Mouse (Mus musculus): Measurements from ENCODE around the gene Fam241b. TPM values are rescaled to one million over a fixed set of nuclear protein-coding genes. Genes with fewer than 3 reads are reported as not detected.

Fam241b gene
- polyA plus RNA-seq (2016; fragmentation: Nextera tagmentation; extraction: Ambion mirVana): 19.3 and 23.4 TPM in 2 replicates

DNA sequence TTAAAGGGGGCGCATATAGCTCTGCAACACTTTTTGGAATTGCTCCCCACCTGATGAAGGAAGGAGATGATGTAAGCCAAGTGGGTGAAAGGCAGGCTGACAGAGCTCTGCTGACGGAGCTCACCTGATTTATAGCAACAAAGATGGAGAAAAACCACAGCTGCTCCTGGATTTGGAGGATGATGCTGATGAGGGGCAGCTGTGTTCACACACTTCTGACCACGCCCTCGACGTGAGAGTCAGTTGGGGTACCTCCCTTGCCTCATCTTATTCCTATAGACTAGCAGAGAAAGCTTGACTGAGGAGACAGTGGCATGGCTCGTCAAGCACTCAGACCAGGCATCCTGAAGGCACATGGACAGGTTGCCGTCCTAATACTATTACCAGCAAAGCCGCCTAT, at the start of gene Fam241b:
Gene Fam241b (minus strand): TSS at position 101 of the 400 bp plus-strand sequence.
- Histone ChIP-seq H3K4me1 (peaks cover 20% of the 10 kb centered on the region), H3K9me3 (replicated peaks) (no peaks in the 10 kb centered on the region), H3K4me3 (no peak within 1 kb of the TSS), H3K36me3 (no peaks in the 10 kb centered on the region), H3K27ac (replicated peaks) (no peak within 1 kb of the TSS), H3K27me3 (ENCODE audit: low read depth, poor library complexity, severe bottlenecking) (peaks cover 53% of the 10 kb centered on the region)
- 73% methylated on average over 8 of the region's 8 CpGs for WGBS
- DNase-seq (ENCODE audit: low spot score): no peak

DNA sequence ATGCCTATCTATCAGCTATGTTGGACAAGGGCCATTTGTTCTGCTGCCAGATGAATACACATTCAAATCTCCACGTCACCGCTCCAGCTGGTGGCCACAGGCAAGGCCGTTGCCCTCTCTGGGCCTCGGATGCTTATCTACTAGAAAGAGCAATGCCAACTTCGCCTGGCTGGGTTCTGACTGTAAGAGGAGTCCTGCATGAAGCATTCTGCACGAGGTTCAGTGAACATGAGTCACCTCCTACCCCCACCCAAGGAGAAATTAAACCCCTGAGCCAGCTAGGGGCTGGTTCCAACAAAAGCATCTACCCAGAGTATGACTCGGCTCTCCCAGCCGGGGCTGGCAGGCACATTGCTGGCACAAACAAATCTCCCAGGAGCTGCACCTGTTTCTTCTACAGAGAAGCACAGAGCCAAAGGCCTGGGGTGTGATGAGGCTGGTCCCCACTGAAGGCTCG, 49.0 kb upstream of the Fam241b start:
- 81% methylated on average over 9 of the region's 9 CpGs for WGBS
- Histone ChIP-seq H3K36me3 (no peaks in the 10 kb centered on the region), H3K27me3 (ENCODE audit: low read depth, poor library complexity, severe bottlenecking) (no peaks in the 10 kb centered on the region), H3K9me3 (replicated peaks) (no peaks in the 10 kb centered on the region), H3K4me1 (peaks cover 8% of the 10 kb centered on the region; the same call in 1 of the 2 replicates), H3K4me3 (no peak overlapping the region), H3K27ac (replicated peaks) (no peak overlapping the region)
- DNase-seq (ENCODE audit: low spot score): no peak

DNA sequence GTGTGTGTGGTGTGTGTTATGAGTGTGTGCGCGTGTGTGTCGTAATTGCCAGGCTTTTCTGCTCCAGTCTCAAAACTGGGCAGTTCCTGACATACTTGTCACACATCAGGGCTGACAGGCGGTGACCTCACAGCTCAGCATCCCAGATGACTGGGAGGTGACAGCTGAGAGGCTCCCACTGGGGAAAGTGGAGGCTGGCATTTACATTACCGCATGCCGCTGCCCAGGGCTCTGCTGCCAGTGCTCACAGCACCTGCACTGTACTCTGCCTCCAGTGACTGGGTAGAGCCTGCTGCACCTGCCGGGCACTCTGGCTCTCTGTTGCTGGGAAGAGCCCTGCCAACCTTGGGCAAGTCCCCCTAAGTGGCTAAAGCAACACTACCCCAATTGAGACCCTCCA, 47.1 kb upstream of the Fam241b start:
- Histone ChIP-seq H3K9me3 (replicated peaks) (no peaks in the 10 kb centered on the region), H3K27me3 (ENCODE audit: low read depth, poor library complexity, severe bottlenecking) (no peaks in the 10 kb centered on the region), H3K4me3 (no peak overlapping the region), H3K36me3 (no peaks in the 10 kb centered on the region), H3K27ac (replicated peaks) (0 out of 2 replicates have a peak overlapping the region, but pooled peaks have one; percentile 1), H3K4me1 (peaks cover 8% of the 10 kb centered on the region; the same call in 1 of the 2 replicates)
- WGBS: 90% methylated on average over 7 of the region's 7 CpGs
- no peak for DNase-seq (ENCODE audit: low spot score)

DNA sequence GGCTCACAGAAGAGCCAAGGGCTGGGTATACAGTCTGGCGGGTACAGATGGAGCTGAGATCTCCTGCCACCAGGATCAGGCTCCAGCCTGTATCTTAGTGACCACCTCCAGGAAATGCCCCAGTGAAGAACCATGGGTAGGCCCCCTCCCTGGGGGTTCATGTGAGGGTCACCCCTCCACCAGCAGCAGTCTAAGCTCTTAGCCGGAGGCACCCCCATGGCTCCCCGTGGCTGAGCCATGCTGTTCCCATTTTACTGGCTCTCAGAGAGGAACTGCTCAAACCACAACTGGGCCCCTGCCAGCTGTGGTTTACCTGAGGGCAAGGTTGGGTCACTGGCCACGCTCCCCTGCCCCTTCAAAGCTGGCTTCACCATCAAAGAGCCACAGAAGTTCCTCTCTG, 46.2 kb upstream of the Fam241b start:
- WGBS: 76% methylated on average over 4 of the region's 4 CpGs
- H3K4me3 ChIP-seq: no peak overlapping the region
- H3K36me3 ChIP-seq: no peaks in the 10 kb centered on the region
- no peaks in the 10 kb centered on the region for H3K27me3 ChIP-seq (ENCODE audit: low read depth, poor library complexity, severe bottlenecking)
- H3K9me3 ChIP-seq (replicated peaks): no peaks in the 10 kb centered on the region
- H3K4me1 ChIP-seq: peaks cover under 1% of the 10 kb centered on the region; the same call in 1 of the 2 replicates
- peak overlapping the region; percentile 2; the same call in 1 of the 2 replicates for H3K27ac ChIP-seq (replicated peaks)
- DNase-seq (ENCODE audit: low spot score): no peak

DNA sequence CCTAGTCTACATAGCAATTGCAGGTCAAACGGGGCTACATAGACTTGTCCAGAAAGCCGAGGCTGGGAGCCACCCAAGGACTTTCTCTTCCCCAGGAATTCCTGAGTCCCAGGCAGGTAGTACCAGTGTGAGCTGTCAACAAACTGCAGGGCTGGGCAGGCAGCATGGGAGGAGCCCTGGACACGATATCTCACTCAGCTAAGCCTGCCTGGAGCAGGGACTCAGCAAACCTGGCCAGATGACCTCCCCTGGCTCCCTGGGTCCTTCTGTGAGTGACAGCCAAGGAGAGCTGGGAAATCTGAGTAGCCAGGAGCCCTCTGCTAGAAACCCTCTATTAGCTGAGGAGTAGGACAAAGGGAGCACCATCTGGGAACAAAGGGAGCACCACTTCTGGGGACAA, 45.6 kb upstream of the Fam241b start:
- H3K4me1 ChIP-seq: no peaks in the 10 kb centered on the region
- no peaks in the 10 kb centered on the region for H3K9me3 ChIP-seq (replicated peaks)
- no peak for DNase-seq (ENCODE audit: low spot score)
- WGBS: 75% methylated on average over 3 of the region's 3 CpGs
- H3K36me3 ChIP-seq: no peaks in the 10 kb centered on the region
- no peak overlapping the region for H3K4me3 ChIP-seq
- no peak overlapping the region for H3K27ac ChIP-seq (replicated peaks)
- peaks cover under 1% of the 10 kb centered on the region; the same call in 1 of the 2 replicates for H3K27me3 ChIP-seq (ENCODE audit: low read depth, poor library complexity, severe bottlenecking)

DNA sequence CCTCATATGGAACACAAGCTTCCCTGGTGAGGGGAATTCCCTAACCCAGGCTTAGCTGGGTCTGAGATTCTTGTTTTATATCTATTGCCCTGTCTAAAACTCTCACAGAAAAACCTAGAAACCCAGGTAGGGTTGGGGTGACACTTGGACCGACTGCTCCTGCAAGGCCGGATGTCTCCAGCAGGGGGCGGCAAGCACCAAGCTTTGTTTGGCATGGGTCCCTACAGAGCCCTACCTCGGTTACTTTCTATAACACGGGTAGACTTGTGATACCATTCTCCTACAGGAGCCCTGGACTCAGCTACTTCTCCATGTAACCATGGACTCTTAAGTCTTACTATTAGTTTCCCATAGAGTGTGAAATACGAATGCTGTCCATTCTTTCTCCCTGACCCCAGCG, 43.2 kb upstream of the Fam241b start:
- 27% methylated on average over 7 of the region's 7 CpGs for WGBS
- H3K27me3 ChIP-seq (ENCODE audit: low read depth, poor library complexity, severe bottlenecking): peaks cover 21% of the 10 kb centered on the region
- no peaks in the 10 kb centered on the region for H3K9me3 ChIP-seq (replicated peaks)
- H3K4me3 ChIP-seq: no peak overlapping the region
- no peaks in the 10 kb centered on the region for H3K36me3 ChIP-seq
- H3K27ac ChIP-seq (replicated peaks): no peak overlapping the region
- H3K4me1 ChIP-seq: no peaks in the 10 kb centered on the region
- DNase-seq (ENCODE audit: low spot score): peak; percentile 78

DNA sequence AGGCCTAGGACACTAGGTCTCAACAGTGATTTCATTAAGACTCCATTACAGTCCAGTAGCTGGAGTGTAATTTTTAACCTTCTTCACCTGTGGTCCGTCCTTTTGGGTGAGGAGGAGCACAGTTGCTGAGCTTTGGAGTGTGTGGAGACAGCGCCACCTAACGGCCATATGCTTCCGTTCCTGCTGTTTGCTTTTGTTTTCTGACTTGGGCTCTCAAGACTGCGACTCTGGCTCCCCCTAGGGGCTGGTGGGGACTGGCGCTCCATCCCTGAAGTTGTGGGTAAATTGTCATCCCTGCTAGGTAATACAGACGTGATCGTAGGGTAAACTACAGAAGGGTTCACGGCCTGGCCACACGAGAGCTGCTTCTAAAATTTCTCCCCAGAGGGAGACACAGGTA, 39.3 kb upstream of the Fam241b start:
- H3K27me3 ChIP-seq (ENCODE audit: low read depth, poor library complexity, severe bottlenecking): peaks cover 45% of the 10 kb centered on the region
- WGBS: 4% methylated on average over 10 of the region's 10 CpGs

DNA sequence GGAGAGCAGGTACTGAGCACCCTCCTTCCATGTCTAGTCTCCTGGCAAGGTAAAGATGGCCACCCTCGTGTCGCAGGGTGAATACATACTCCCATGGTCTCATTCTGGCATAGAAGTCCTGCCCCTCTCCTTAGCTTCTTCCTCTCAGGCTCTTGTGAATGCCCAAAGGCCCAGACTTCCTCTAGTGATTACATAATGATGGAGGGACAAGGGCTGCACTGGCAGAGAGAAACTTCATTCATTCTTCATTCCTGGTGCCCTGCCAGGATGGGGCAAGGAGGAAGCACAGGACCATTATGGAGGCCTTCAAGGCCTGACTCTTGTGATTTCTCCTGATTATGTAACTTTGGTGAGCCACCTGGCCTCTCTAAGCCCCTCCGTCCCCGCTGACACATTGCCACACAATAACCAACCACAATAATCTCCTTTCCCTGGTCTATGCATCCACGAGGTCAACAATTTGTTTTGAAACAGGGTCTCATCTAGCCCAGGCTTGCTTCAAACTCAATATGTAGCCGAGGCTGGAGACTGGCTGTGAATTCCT, 38.8 kb upstream of the Fam241b start:
- Histone ChIP-seq H3K4me1 (peaks cover 5% of the 10 kb centered on the region), H3K4me3 (no peak overlapping the region), H3K27ac (replicated peaks) (no peak overlapping the region), H3K9me3 (replicated peaks) (0 out of 2 replicates have a peak, but pooled peaks cover 6% of the 10 kb centered on the region), H3K36me3 (no peaks in the 10 kb centered on the region), H3K27me3 (ENCODE audit: low read depth, poor library complexity, severe bottlenecking) (peaks cover 49% of the 10 kb centered on the region)
- 66% methylated on average over 6 of the region's 6 CpGs for WGBS
- DNase-seq (ENCODE audit: low spot score): no peak

More for the DNA sequence above, 39.3 kb upstream of the Fam241b start:
- Histone ChIP-seq H3K36me3 (no peaks in the 10 kb centered on the region), H3K4me1 (peaks cover 5% of the 10 kb centered on the region), H3K9me3 (replicated peaks) (0 out of 2 replicates have a peak, but pooled peaks cover 5% of the 10 kb centered on the region), H3K4me3 (no peak overlapping the region), H3K27ac (replicated peaks) (no peak overlapping the region)
- peak; percentile 93 for DNase-seq (ENCODE audit: low spot score)

DNA sequence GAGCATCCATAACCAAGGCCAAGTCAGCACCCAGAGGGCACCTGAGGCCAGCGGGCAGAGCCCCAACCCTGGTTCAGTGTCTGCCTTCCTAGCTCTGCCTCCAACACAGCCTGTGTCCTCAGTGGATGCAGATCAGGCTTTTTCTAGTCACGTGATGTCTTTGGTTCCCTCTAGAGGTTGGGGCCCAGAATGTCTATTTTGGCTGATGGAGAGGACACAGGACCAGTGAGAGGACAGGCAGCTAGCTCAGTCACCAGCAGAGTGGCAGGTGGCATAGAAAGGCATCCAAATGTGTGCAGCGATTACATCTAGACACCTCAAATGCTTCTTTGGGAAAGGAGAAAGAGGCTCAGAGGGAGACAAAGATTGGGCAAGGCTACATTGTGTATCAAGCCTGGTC, 38.0 kb upstream of the Fam241b start:
- no peak for DNase-seq (ENCODE audit: low spot score)
- peaks cover 57% of the 10 kb centered on the region for H3K27me3 ChIP-seq (ENCODE audit: low read depth, poor library complexity, severe bottlenecking)
- no peak overlapping the region for H3K4me3 ChIP-seq
- peaks cover 6% of the 10 kb centered on the region; the same call in 1 of the 2 replicates for H3K9me3 ChIP-seq (replicated peaks)
- WGBS: 38% methylated on average over 3 of the region's 3 CpGs
- H3K4me1 ChIP-seq: peaks cover 5% of the 10 kb centered on the region
- no peak overlapping the region for H3K27ac ChIP-seq (replicated peaks)
- H3K36me3 ChIP-seq: no peaks in the 10 kb centered on the region

DNA sequence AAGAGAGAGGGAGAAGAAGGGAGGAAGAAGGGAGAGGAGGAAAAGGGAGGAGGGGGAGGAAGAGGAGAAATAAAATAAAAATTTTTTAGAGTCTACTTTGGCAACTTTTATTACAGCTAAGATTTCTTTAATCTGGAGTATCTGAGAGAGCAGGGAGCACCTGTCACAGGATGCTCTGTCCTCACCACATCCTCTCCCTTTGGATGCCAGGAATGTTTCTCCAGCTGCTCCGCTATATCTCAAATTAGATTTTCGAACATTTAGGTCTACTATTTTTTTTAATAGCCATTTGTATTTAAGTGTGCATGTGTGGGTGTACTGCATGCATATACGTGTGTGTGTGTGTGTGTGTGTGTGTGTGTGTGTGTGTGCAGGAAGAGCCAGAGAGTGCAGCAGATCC, 36.2 kb upstream of the Fam241b start:
- H3K9me3 ChIP-seq (replicated peaks): peaks cover 6% of the 10 kb centered on the region; the same call in 1 of the 2 replicates
- H3K27ac ChIP-seq (replicated peaks): no peak overlapping the region
- 90% methylated on average over 3 of the region's 3 CpGs for WGBS
- H3K36me3 ChIP-seq: no peaks in the 10 kb centered on the region
- DNase-seq (ENCODE audit: low spot score): no peak
- H3K27me3 ChIP-seq (ENCODE audit: low read depth, poor library complexity, severe bottlenecking): peaks cover 74% of the 10 kb centered on the region
- H3K4me1 ChIP-seq: peaks cover 12% of the 10 kb centered on the region
- H3K4me3 ChIP-seq: no peak overlapping the region

DNA sequence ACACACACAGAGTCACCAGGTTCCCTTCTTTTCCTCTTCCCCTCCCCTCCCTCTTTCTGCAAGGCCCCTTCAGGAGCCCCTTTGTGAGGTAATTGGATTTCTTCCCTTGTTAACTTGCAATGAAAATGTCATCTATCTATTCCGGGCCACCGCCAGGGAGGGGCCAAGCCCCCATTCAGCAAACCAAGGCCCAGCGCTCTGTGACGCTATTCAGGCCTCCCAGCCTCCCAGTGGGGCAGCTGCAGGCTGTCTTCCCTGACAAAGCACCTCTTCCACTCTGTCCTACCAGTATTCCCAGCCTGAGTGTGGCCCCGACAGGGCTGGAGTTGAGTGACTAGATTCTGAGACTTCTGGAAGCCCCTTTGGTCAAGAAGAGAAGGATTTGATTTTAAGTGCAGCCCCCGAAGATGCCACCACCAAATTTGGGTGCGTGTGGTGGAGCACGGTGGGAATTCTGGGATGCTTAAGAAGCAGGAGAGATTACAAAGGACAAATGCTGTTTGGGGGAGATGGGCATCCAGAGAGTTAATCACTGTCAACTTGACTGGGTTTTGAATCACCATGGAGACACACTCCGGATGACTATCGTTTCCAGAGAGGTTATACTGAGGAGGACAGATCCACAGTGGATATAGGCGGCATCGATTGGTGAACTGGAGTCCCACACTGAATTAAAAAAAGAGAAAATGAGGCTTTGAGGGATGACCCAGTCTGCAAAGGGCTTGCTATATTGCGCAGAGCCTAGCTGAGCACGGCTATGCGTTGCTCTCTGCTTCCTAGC, 31.0 kb upstream of the Fam241b start:
- H3K36me3 ChIP-seq: no peaks in the 10 kb centered on the region
- H3K9me3 ChIP-seq (replicated peaks): peaks cover 3% of the 10 kb centered on the region; the same call in 1 of the 2 replicates
- peaks cover 93% of the 10 kb centered on the region for H3K27me3 ChIP-seq (ENCODE audit: low read depth, poor library complexity, severe bottlenecking)
- H3K4me3 ChIP-seq: peak overlapping the region; percentile 21; the same call in 1 of the 2 replicates
- WGBS: 26% methylated on average over 15 of the region's 15 CpGs
- peak; percentile 79 for DNase-seq (ENCODE audit: low spot score)
- H3K27ac ChIP-seq (replicated peaks): peak overlapping the region; percentile 75
- peaks cover 38% of the 10 kb centered on the region for H3K4me1 ChIP-seq

DNA sequence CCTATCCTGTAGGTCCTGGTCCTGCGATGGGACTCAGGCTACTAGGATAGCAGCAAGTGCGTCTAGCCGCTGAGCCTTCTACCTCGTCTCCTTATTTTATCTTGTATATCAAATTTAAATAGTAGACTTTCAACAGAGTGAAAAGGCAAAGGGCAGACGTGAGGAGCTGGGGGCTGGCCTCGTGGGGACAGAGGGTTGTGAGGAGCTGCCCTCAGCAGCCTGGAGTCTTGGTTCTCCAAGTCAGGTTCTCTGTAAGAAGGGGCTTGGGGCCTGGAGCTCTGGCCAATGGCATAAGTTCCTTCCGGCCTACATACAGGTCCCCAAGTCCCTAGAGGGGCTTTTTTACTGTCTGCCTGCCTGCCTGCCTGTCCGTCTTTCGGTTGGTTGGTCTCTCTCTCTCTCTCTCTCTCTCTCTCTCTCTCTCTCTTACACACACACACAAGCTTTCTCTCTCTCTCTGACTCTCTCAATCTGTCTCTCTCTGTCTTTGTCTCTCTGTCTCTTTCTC, 30.3 kb upstream of the Fam241b start:
- peaks cover 38% of the 10 kb centered on the region for H3K4me1 ChIP-seq
- H3K36me3 ChIP-seq: no peaks in the 10 kb centered on the region
- peak; percentile 48 for DNase-seq (ENCODE audit: low spot score)
- peaks cover 91% of the 10 kb centered on the region for H3K27me3 ChIP-seq (ENCODE audit: low read depth, poor library complexity, severe bottlenecking)
- WGBS: 19% methylated on average over 9 of the region's 9 CpGs
- no peak overlapping the region for H3K4me3 ChIP-seq
- H3K27ac ChIP-seq (replicated peaks): peak overlapping the region; percentile 75
- H3K9me3 ChIP-seq (replicated peaks): peaks cover 3% of the 10 kb centered on the region; the same call in 1 of the 2 replicates
